Mouse (Mus musculus): ENCODE data around the gene Mt2.
"Not testable (repeated sequence)": the region's sequence is repeated elsewhere in the genome, so short reads cannot be mapped to it uniquely, and the experiment has no call there.

Mt2 gene

GRCm38 (mm10) chr8:94172075-94172808 is at the start of gene Mt2:
Gene Mt2, plus strand, starts transcription at chr8:94172664.
- no peak for DNase-seq

- DNase-seq, result no peak
Observed at GRCm38 (mm10) chr8:94122711-94123468, 49.6 kb upstream of the Mt2 start.

GRCm38 (mm10) chr8:94127711-94128110 is 44.8 kb upstream of the Mt2 start:
- no peak for DNase-seq

- no peak for DNase-seq
Observed at GRCm38 (mm10) chr8:94129133-94129789, 43.2 kb upstream of the Mt2 start.

- no peak for DNase-seq
Observed at GRCm38 (mm10) chr8:94130126-94130525, 42.3 kb upstream of the Mt2 start.

GRCm38 (mm10) chr8:94132096-94132495 is 40.4 kb upstream of the Mt2 start:
- no peak for DNase-seq

- DNase-seq, result not testable (repeated sequence)
Observed at GRCm38 (mm10) chr8:94134601-94135000, 37.9 kb upstream of the Mt2 start.

GRCm38 (mm10) chr8:94135556-94135955 is 36.9 kb upstream of the Mt2 start:
- DNase-seq, result no peak

- no peak for DNase-seq
Observed at GRCm38 (mm10) chr8:94136192-94136591, 36.3 kb upstream of the Mt2 start.

GRCm38 (mm10) chr8:94136933-94137332 is 35.5 kb upstream of the Mt2 start, which contains the start of gene Mt4:
Gene Mt4, plus strand, starts transcription at chr8:94137197.
- DNase-seq, result no peak

- DNase-seq, result no peak
Observed at GRCm38 (mm10) chr8:94140266-94140795, 32.1 kb upstream of the Mt2 start.

GRCm38 (mm10) chr8:94148236-94148635 is 24.2 kb upstream of the Mt2 start:
- no peak for DNase-seq

GRCm38 (mm10) chr8:94150925-94151324 is 21.5 kb upstream of the Mt2 start:
- DNase-seq, result no peak

GRCm38 (mm10) chr8:94152513-94153300 is 19.8 kb upstream of the Mt2 start, which contains the start of gene Mt3:
Gene Mt3, plus strand, starts transcription at chr8:94152607.
- DNase-seq, result peak; percentile 87

GRCm38 (mm10) chr8:94153451-94153850 is 19.0 kb upstream of the Mt2 start:
- DNase-seq, result peak; percentile 56

GRCm38 (mm10) chr8:94154537-94154936 is 17.9 kb upstream of the Mt2 start:
- no peak for DNase-seq

- no peak for DNase-seq
Observed at GRCm38 (mm10) chr8:94156092-94156491, 16.4 kb upstream of the Mt2 start.

- DNase-seq, result not testable (repeated sequence)
Observed at GRCm38 (mm10) chr8:94165772-94166171, 6.7 kb upstream of the Mt2 start.

GRCm38 (mm10) chr8:94167244-94167643 is 5.2 kb upstream of the Mt2 start:
- peak; percentile 92 for DNase-seq

- DNase-seq, result no peak
Observed at GRCm38 (mm10) chr8:94169547-94169946, 2.9 kb upstream of the Mt2 start.

GRCm38 (mm10) chr8:94171321-94171755 is 1.1 kb upstream of the Mt2 start:
- DNase-seq, result no peak
